Mouse (Mus musculus) hematopoietic stem cell, adult 5-6 weeks (primary cell): Measurements from ENCODE around the gene 1700016H13Rik. TPM values are rescaled to one million over a fixed set of nuclear protein-coding genes. Genes with fewer than 3 reads are reported as not detected.

Source experiments
- ATAC-seq, 2 experiments: fragments of 125-278 bp in 1 of 2; replicated peaks in 1 of 2; 2 replicates each; pipeline ENCODE4 v1.8.0; 2016 to 2017; ENCODE audit warnings: inconsistent platforms in 2 of 2, mild to moderate bottlenecking in 2 of 2, moderate number of reproducible peaks in 2 of 2, low read depth in 1 of 2, moderate TSS enrichment in 1 of 2; ENCODE audit not compliant: low FRiP score in 2 of 2, poor library complexity in 2 of 2, severe bottlenecking in 2 of 2, insufficient read depth in 1 of 2, low TSS enrichment in 1 of 2
- total RNA-seq: library from RNA; stranded (forward); fragments of 172-1452, 232-1000 nt; gene quantifications from 2 replicates; pipeline ENCODE4 v1.2.3, GENCODE M21; 2017

Gene 1700016H13Rik
- total RNA-seq, 1 experiment from 2014 or later = not detected

DNA sequence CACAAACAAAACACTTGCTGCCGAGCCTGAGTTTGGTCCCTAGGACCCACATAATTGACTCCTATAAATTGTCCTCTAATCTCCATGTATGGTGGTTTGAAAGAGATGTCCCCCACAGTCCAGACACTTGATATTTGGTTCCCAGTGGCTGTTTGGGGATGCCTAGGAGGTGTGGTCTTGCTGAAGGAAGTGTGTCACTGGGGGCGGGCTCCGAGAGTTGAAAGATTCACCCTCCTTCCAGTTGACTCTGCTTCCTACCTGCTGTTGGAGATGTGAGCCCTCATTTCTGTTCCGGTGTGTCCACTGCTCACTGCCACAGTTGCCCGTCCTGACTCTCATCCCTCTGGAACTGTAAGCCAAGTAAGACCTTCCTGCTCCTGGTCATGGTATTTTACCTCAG, 23.2 kb upstream of the 1700016H13Rik start:
- no peak for ATAC-seq

- no peak for ATAC-seq
Observed at GRCm38 (mm10) chr5:103677894-103678293, 22.1 kb upstream of the 1700016H13Rik start.

GRCm38 (mm10) chr5:103676289-103676881, 20.6 kb upstream of the 1700016H13Rik start:
- ATAC-seq = no peak

- ATAC-seq = no peak
Observed at GRCm38 (mm10) chr5:103674482-103674881, 18.7 kb upstream of the 1700016H13Rik start.

GRCm38 (mm10) chr5:103673611-103674010, 17.8 kb upstream of the 1700016H13Rik start:
- ATAC-seq = no peak

DNA sequence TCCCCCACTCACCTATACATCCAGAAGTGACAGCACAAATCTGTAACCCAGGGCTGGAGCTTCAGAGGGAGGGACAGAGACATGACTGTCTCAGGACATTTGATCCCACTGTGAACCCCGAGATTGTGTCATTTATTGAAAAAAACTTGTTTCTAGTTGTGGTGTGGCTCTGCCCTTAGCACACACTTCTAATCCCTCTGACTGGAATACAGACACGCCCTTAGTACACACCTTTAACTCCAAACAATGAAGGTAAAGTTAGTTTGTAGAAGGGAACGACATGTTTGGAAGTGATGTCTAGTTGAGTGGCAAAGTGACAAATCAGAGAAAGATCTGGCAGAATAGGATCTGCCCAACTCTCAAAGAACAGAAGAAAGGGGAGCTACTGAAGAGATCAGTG, 16.0 kb upstream of the 1700016H13Rik start:
- no peak for ATAC-seq

- no peak for ATAC-seq
Observed at GRCm38 (mm10) chr5:103665876-103666275, 10.1 kb upstream of the 1700016H13Rik start.

DNA sequence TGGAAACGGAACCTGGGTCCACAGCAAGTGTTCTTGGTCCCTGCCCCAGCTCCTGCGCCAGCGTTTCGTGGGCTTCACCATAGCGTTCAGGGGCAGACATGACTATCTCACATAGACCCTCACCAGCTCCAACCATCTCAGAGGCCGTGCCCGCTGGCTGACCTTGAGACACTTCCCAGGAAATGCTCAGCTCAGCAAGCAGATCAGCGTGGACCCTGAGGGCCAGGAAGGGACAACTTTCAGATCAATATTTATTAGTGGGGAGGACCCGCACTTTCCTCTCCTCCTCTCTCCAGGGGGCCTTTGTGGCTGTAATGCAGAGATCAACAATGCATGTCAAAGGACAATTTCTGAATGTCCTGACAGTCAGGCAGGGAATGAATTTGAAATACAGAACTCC, 9.1 kb upstream of the 1700016H13Rik start:
- no peak for ATAC-seq

- ATAC-seq = 0 out of 4 replicates have a peak, but pooled peaks of 1 of the 2 experiments have one; percentile 55
Observed at GRCm38 (mm10) chr5:103659571-103659970, 3.8 kb upstream of the 1700016H13Rik start.

GRCm38 (mm10) chr5:103658921-103659320, 3.1 kb upstream of the 1700016H13Rik start:
- ATAC-seq = no peak

GRCm38 (mm10) chr5:103654780-103655179, 1.0 kb downstream of the 1700016H13Rik start:
- no peak for ATAC-seq

GRCm38 (mm10) chr5:103654225-103654624, 1.6 kb downstream of the 1700016H13Rik start:
- peak; percentile 30 to 47; a peak in 2 of 4 replicates for ATAC-seq

DNA sequence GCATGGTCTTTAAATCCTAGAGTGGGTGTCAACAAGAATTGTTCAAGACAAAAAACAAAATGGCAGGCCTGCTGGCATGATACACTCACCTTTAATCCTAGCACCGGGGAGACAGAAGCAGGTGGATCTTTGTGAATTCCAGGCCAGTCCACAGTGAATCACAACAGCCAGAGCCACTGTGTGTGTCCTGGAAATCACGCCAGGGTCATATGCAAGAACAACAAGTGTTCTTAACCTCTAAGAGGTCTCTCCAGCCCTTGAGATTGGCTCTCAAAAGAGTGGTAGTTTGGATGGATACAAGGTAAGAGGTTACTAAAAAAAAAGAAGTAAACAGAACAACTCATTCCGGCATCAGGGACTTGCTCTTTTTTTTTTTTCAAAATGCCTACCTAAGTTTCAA, 8.5 kb downstream of the 1700016H13Rik start:
- no peak for ATAC-seq

GRCm38 (mm10) chr5:103644167-103644566, 11.6 kb downstream of the 1700016H13Rik start:
- peak; percentile 42 to 64 for ATAC-seq

DNA sequence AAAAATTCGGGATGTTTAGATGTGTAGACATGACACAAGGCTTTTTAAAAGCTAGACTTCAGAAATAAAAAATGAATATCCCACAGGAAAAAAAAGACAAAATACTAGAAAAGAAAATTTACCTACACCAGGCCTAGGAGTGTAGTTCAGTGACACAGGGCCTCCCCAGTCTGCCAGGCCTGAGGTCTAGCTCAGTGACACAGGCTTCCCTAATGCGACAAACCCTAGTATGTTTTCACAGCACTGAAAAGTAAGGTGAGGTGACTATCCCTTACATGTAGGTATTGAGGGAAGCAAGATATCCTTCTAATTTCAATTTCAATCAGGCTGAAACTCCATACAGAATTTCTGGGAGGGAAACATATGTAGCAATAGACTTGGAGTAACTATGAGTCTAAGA, 18.6 kb downstream of the 1700016H13Rik start:
- no peak for ATAC-seq

- no peak for ATAC-seq
Observed at GRCm38 (mm10) chr5:103629854-103630580, 25.8 kb downstream of the 1700016H13Rik start.

DNA sequence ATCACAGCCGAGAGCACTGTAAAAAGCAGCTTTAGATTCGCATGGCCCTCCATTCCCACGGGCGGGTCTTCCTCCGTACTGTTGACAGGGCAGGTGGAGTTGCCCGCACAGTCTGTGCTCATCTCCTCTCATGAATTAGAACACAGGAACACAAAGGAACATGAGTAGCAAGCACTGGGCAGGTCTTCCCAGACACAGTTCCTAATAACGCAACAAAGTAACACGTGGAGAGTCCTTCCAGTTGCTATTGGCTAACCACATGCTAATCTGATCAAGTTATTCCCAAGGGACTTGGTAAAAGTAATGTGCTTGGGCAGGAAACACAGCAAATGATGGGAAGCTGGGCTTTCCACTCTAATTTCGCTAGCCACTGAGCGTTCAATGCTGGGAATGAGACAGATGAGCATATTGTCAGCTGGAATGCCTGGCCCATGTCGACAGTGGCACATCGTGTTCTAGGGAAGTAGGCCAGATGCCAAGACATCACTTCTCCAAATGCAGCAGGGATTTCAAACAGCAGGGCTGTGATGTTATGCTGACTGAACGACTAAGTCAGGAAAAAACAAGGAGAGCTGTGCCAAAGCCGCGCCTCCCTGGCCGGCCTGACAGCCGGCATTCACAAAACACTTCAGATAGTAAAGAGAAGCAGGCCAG, 26.6 kb downstream of the 1700016H13Rik start, which contains the start of gene Slc10a6:
Slc10a6 (minus strand) TSS at position 293 of the 654 bp plus-strand sequence.
- ATAC-seq = no peak

- ATAC-seq = no peak
Observed at GRCm38 (mm10) chr5:103628499-103628898, 27.3 kb downstream of the 1700016H13Rik start.
